Mouse (Mus musculus) heart, embryonic 15.5 days (tissue): ENCODE results near the gene Gm4869. TPM values are rescaled to one million over a fixed set of nuclear protein-coding genes. Genes with fewer than 3 reads are reported as not detected.
A peak's percentile ranks its signal among the peaks of the same experiment; 100 is the strongest.

Experiments
- ATAC-seq: fragments of 200-750 bp; cut with Nextera tagmentation; replicated peaks from 2 replicates; pipeline ENCODE4 v1.8.0; 2017; ENCODE audit warnings: low read depth, moderate TSS enrichment; ENCODE audit not compliant: insufficient number of reproducible peaks, insufficient read depth, low FRiP score
- H3K27ac ChIP-seq: fragments of 300-500 bp; sonication (generic); 2 replicates; pipeline ENCODE4 v1.5.1; 2015; ENCODE audit warnings: mild to moderate bottlenecking, inconsistent platforms
- H3K27me3 ChIP-seq: fragments of 300-500 bp; sonication (generic); 2 replicates; pipeline ENCODE4 v1.6.1; 2015; ENCODE audit warnings: inconsistent platforms
- H3K36me3 ChIP-seq: fragments of 300-500 bp; sonication (generic); 2 replicates; pipeline ENCODE4 v1.6.1; 2015; ENCODE audit warnings: mild to moderate bottlenecking, inconsistent platforms
- H3K4me1 ChIP-seq: fragments of 300-500 bp; sonication (generic); replicated peaks from 2 replicates; pipeline ENCODE4 v1.6.1; 2015; ENCODE audit warnings: inconsistent platforms
- H3K4me2 ChIP-seq: fragments of 300-500 bp; sonication (generic); 2 replicates; pipeline ENCODE4 v1.6.1; 2015; ENCODE audit warnings: inconsistent platforms, mild to moderate bottlenecking, moderate library complexity
- H3K4me3 ChIP-seq: fragments of 300-500 bp; sonication (generic); 2 replicates; pipeline ENCODE4 v1.5.1; 2015; ENCODE audit warnings: mild to moderate bottlenecking, inconsistent platforms
- H3K9ac ChIP-seq: fragments of 300-500 bp; sonication (generic); 2 replicates; pipeline ENCODE4 v1.6.1; 2015; ENCODE audit warnings: mild to moderate bottlenecking, inconsistent platforms
- H3K9me3 ChIP-seq: fragments of 300-500 bp; sonication (generic); replicated peaks from 2 replicates; pipeline ENCODE4 v1.6.1; 2016; ENCODE audit warnings: inconsistent platforms
- WGBS: fragments of 180-500 bp; shearing (Covaris S2); methylation state at CpG from one replicate; pipeline ENCODE4 v1.1.7; 2015; ENCODE audit warnings: mixed read lengths; 5-methylcytosine and 5-hydroxymethylcytosine counted together
- polyA plus RNA-seq: library from polyadenylated mRNA; unstranded; fragments of >200 nt; fragmentation: Nextera tagmentation; extraction: Ambion mirVana; gene quantifications from 2 replicates; pipeline ENCODE4 v1.2.1, GENCODE M21; 2015

Gm4869 gene
- 0.09 TPM in 1 of 2 replicates, not detected in the other for polyA plus RNA-seq

GRCm38 (mm10) chr5:140445345-140445744, at the start of gene Gm4869:
Gm4869 (plus strand) TSS chr5:140445645.
- no peak within 1 kb of the TSS for H3K4me3 ChIP-seq
- peaks cover 38% of the 10 kb centered on the region for H3K36me3 ChIP-seq
- ATAC-seq: no peak
- H3K4me1 ChIP-seq: peaks cover 8% of the 10 kb centered on the region
- WGBS: 88% methylated on average over 5 of the region's 5 CpGs
- peak within 1 kb of the TSS; percentile 40; the same call in 1 of the 2 replicates for H3K27ac ChIP-seq
- no peaks in the 10 kb centered on the region for H3K27me3 ChIP-seq
- no peak within 1 kb of the TSS for H3K9ac ChIP-seq
- H3K9me3 ChIP-seq: no peaks in the 10 kb centered on the region
- no peak within 1 kb of the TSS for H3K4me2 ChIP-seq

- Histone ChIP-seq H3K4me2 (no peak overlapping the region), H3K27me3 (peaks cover 4% of the 10 kb centered on the region; the same call in 1 of the 2 replicates), H3K9me3 (no peaks in the 10 kb centered on the region), H3K9ac (no peak overlapping the region), H3K36me3 (no peaks in the 10 kb centered on the region), H3K4me1 (no peaks in the 10 kb centered on the region), H3K27ac (no peak overlapping the region), H3K4me3 (no peak overlapping the region)
- no peak for ATAC-seq
- WGBS: 45% methylated on average over 8 of the region's 8 CpGs
Observed at GRCm38 (mm10) chr5:140396166-140396940, 49.1 kb upstream of the Gm4869 start.

DNA sequence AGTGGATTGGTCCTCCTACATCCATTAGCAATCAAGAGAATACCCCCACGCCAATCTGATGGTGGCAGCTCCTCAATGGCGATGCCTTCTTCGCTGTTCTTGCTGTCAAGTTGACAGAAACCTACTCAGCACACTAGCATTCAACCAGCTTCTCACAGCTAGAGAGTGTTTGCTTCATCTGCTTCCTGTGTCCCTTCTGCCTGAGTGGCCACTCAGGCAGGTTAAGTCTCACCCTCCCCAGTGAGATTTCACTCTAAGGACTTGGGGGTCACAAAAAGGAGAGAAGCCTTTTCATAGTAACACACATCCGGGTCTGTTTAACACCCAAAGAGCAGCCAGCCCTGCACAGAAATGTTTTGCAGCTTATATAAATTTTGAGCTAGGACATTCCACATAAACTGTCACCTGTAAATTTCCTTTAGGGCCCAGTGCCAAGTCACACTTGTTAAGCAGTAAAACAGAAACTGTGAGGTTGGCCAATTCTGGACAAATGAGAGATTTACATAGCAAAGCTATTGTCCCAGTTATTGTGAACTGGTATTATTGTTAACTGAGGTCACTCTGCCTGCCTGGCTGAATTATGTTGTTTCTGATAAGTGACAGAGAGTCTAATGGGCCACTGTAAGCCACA, 42.7 kb upstream of the Gm4869 start:
- H3K27me3 ChIP-seq: peaks cover 4% of the 10 kb centered on the region; the same call in 1 of the 2 replicates
- no peak for ATAC-seq
- no peaks in the 10 kb centered on the region for H3K9me3 ChIP-seq
- WGBS: 71% methylated on average over 4 of the region's 4 CpGs
- H3K27ac ChIP-seq: no peak overlapping the region
- H3K4me2 ChIP-seq: no peak overlapping the region
- no peak overlapping the region for H3K4me3 ChIP-seq
- H3K4me1 ChIP-seq: no peaks in the 10 kb centered on the region
- no peaks in the 10 kb centered on the region for H3K36me3 ChIP-seq
- no peak overlapping the region for H3K9ac ChIP-seq

DNA sequence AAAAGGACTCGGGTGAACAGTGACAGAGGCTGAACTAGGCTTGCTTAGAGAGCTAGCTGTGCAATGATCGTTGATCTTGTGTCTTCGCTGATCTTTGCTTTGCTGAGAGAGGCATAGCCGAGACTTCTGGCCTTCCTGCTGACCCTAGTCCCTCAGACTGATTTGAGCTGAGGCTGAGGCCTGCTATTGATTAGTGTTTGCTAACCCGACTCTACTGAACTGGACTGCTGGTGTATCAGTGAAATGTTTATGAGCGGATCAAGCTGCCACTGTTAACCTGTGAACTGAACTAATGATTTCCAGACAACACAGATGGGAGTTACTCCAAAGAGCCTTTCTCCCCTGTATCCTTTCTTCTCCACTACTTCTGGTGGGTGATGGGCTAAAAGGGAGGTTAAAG, 40.3 kb upstream of the Gm4869 start:
- no peak overlapping the region for H3K4me3 ChIP-seq
- 77% methylated on average over 6 of the region's 6 CpGs for WGBS
- H3K36me3 ChIP-seq: no peaks in the 10 kb centered on the region

GRCm38 (mm10) chr5:140406666-140407065, 38.8 kb upstream of the Gm4869 start:
- Histone ChIP-seq H3K27ac (no peak overlapping the region), H3K4me2 (no peak overlapping the region), H3K4me3 (no peak overlapping the region), H3K9me3 (no peaks in the 10 kb centered on the region), H3K9ac (no peak overlapping the region), H3K27me3 (no peaks in the 10 kb centered on the region), H3K4me1 (no peaks in the 10 kb centered on the region), H3K36me3 (no peaks in the 10 kb centered on the region)
- ATAC-seq: no peak
- 61% methylated on average over 6 of the region's 6 CpGs for WGBS

More for the DNA sequence above, 40.3 kb upstream of the Gm4869 start:
- Histone ChIP-seq H3K9ac (no peak overlapping the region), H3K27me3 (no peaks in the 10 kb centered on the region), H3K4me1 (no peaks in the 10 kb centered on the region), H3K9me3 (no peaks in the 10 kb centered on the region), H3K27ac (no peak overlapping the region), H3K4me2 (no peak overlapping the region)
- no peak for ATAC-seq

GRCm38 (mm10) chr5:140408801-140409200, 36.6 kb upstream of the Gm4869 start:
- Histone ChIP-seq H3K4me2 (no peak overlapping the region), H3K27ac (no peak overlapping the region)
- no peak for ATAC-seq

DNA sequence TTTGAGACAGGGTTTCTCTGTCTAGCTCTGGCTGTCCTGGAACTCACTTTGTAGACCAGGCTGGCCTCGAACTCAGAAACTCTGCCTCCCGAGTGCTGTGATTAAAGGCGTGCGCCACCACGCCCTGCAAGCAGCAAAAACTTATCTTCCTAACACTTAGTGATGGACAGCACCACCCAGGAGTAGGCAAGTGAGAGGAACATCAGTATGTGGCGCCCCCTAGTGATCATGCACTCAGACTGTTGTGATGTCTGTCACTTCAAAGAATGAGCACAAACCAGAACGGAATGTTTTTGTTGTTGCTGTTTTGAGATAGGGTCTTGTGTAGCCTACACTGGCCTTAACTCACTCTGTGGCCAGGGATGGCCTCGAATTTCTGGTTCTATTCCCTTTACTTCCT, 34.1 kb upstream of the Gm4869 start:
- H3K9me3 ChIP-seq: no peaks in the 10 kb centered on the region
- no peaks in the 10 kb centered on the region for H3K4me1 ChIP-seq
- no peak overlapping the region for H3K4me3 ChIP-seq
- H3K27ac ChIP-seq: no peak overlapping the region
- H3K36me3 ChIP-seq: no peaks in the 10 kb centered on the region
- H3K4me2 ChIP-seq: no peak overlapping the region
- no peaks in the 10 kb centered on the region for H3K27me3 ChIP-seq
- no peak for ATAC-seq
- no peak overlapping the region for H3K9ac ChIP-seq
- 24% methylated on average over 8 of the region's 8 CpGs for WGBS

More at GRCm38 (mm10) chr5:140408801-140409200, 36.6 kb upstream of the Gm4869 start:
- Histone ChIP-seq H3K36me3 (no peaks in the 10 kb centered on the region), H3K27me3 (no peaks in the 10 kb centered on the region), H3K9me3 (no peaks in the 10 kb centered on the region), H3K4me1 (no peaks in the 10 kb centered on the region), H3K4me3 (no peak overlapping the region), H3K9ac (no peak overlapping the region)

DNA sequence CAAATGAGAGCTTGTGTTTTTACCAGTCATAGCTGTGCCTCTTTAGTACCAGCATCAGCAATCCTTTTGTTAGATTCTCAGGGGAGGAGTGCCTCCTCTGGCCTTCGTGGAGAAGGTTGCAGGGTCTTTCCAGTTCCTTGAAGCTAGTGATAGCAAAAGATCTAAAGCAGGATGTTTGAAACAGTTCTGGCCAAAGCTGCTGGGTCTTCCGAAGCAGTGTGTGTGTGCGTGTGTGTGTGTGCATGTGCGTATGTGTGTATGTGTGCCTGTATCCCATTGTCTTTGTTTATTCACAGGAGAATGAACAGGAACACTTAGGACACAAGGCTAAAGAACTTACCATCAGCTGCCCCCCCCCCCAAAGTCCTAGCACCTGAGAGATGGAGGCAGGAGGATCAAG, 30.8 kb upstream of the Gm4869 start:
- Histone ChIP-seq H3K9ac (no peak overlapping the region), H3K27ac (no peak overlapping the region), H3K4me3 (no peak overlapping the region), H3K36me3 (no peaks in the 10 kb centered on the region), H3K4me2 (no peak overlapping the region), H3K9me3 (no peaks in the 10 kb centered on the region), H3K27me3 (no peaks in the 10 kb centered on the region), H3K4me1 (no peaks in the 10 kb centered on the region)
- 54% methylated on average over 4 of the region's 4 CpGs for WGBS
- no peak for ATAC-seq

- Histone ChIP-seq H3K36me3 (no peaks in the 10 kb centered on the region), H3K9ac (peak overlapping the region; percentile 94), H3K4me1 (peaks cover 20% of the 10 kb centered on the region), H3K9me3 (no peaks in the 10 kb centered on the region), H3K4me3 (peak overlapping the region; percentile 95), H3K4me2 (peak overlapping the region; percentile 87), H3K27ac (peak overlapping the region; percentile 97), H3K27me3 (no peaks in the 10 kb centered on the region)
- WGBS: 1% methylated on average over 12 of the region's 12 CpGs
- no peak; the same call in 1 of the 2 replicates for ATAC-seq
Observed at GRCm38 (mm10) chr5:140418106-140418488, 27.3 kb upstream of the Gm4869 start.

DNA sequence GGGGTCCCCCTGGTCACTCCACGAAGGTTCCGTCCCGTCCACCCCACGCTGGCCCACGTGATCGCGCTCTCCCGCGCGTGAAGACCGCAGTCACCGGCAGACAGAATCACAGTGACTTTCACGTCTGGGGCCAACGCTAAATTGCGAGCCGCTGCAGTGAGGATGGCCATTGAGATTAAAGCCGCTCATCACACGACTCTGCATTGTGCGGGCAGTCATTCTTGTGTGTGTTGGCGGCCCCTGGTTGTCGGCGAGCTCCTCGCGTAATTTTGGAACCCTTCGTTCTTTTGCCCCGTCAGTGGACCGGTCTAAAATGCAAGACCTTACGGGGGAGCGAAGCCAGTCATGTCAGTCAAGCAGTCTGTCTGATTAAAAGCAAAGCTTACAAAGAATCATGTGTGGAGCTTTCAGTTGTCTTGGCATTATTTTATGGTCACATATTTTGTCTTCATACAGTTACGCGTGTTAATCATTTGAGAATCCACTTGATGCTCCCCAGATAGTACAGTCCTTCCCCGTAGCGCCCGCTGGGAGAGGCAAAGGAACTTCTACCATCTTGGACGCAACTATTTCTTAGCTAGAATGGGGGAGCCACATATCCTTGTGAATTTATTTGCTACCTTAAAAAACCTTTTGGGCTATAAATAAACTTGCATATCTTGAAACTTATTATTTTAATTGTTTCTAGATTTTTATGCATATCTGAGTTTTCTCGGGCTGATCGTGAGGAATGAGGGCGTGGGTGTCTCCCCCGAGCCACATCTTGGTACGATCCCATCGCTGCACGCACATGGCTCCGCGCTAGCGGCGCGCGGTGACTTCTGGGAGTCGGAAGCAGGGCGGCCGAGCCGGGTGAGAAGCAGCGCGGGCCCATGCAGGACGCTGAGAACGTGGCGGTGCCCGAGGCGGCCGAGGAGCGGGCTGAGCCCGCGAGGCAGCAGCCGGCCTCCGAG, 26.7 kb upstream of the Gm4869 start, which contains the start of gene Eif3b:
Gene Eif3b (plus strand): TSS at position 840 of the 953 bp plus-strand sequence.
- Histone ChIP-seq H3K4me1 (peaks cover 20% of the 10 kb centered on the region), H3K27ac (peak within 1 kb of the TSS; percentile 97), H3K9me3 (no peaks in the 10 kb centered on the region), H3K4me2 (peak within 1 kb of the TSS; percentile 87), H3K36me3 (no peaks in the 10 kb centered on the region), H3K27me3 (no peaks in the 10 kb centered on the region), H3K9ac (peak within 1 kb of the TSS; percentile 94), H3K4me3 (peak within 1 kb of the TSS; percentile 95)
- under 1% methylated on average over 65 of the region's 65 CpGs for WGBS
- peak; percentile 87 for ATAC-seq
